Mouse (Mus musculus): ENCODE measurements around the gene Atraid.

The Atraid gene

DNA sequence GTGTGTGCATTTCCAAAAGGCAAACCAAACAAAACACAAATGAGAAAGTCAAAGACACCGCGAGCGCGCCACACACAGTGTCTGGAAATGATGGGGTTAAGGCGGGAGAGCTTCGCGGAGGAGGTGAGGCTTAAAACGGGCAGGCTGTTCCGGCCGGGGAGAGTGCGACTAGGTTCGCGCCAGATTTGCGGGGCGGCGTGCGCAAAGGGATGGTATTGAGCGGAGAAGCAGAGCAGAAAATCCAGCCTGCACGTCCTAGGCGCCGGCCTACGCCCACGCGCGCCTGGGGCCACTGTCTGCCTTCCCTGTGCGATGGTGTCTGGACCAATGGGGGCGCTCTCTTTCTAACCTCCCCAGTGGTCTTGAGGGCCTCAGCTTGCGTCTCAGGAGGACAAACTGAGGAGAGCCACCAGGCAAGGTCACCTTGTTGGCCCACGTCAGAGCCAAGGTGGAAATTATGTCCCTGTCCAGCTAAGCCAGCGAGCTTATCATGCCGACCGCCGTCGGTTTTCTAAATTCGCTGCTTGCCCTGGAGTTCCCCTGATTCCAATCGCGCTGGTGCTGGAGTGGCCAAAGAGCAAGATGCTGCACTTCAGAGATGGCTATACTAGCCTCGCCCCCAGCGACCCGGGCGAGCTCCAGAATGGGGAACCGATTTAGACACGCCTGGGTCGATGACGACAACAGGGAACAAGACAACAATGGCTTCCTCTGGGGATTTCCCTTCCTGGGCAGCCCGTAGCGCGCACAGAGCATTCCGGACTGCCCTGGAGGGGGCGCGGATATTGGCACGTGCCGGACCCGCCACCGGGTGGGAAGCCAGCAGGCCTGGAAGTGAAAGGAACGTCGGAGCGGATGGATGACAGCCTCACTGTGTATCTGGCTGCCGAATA is 46.9 kb downstream of the Atraid start:
- DNase-seq: peak; percentile 90 to 92

DNA sequence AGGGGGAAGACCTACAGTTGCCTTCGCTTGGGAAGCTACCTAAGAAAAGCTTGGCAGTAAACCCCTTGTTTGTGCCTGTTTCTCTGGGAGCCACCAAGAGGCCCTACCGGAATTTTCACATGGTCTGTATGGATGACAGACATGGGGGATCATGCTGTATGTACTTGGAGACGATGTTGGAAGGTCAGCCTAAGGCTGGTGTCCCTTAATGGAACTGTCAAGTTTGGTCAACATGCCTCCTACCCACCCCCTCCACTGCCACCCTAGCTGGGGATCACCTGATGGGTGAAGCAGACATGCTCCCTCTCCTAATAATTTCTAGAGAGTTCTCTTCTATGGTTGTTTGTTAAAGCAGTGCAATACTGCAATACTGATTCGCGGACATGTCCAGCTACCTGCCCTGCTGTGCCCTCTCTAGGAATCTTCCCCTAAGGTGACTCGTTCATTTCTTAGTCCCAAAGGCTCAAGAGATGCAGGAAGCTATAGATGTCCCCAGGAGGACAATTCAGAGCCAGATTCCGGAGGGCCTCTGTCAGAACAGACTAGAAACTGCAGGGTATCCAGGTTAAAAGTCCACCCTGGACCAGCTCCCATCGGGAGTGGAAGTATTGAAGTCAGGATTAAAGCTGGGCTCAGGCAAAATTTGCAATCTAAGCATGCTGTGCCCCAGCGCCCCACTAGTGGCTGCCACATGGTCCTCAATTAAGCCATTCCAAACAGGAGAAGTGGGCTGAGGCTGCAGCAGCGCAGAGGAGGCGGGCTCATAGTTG is 47.8 kb downstream of the Atraid start:
- no peak for DNase-seq

Measured in B cell, adult 2 months (primary cell).